Mouse (Mus musculus): ENCODE data around the gene Pramel3. TPM values are rescaled to one million over a fixed set of nuclear protein-coding genes. Genes with fewer than 3 reads are reported as not detected.
A peak's percentile ranks its signal among the peaks of the same experiment; 100 is the strongest.
"Not testable (repeated sequence)": the region's sequence is repeated elsewhere in the genome, so short reads cannot be mapped to it uniquely, and the experiment has no call there.

Gene Pramel3
- total RNA-seq (2017): not detected in 2 replicates

- ATAC-seq (ENCODE audit: extremely low read depth, insufficient number of reproducible peaks, low FRiP score, poor library complexity, severe bottlenecking): not testable (repeated sequence)
Observed at GRCm38 (mm10) chrX:135302007-135302406, at the start of gene Pramel3. Gene Pramel3, plus strand, starts transcription at chrX:135302307.

GRCm38 (mm10) chrX:135360685-135361084 lies 58.6 kb downstream of the Pramel3 start:
- ATAC-seq (ENCODE audit: extremely low read depth, insufficient number of reproducible peaks, low FRiP score, poor library complexity, severe bottlenecking): not testable (repeated sequence)

GRCm38 (mm10) chrX:135361943-135362342 lies 59.8 kb downstream of the Pramel3 start:
- ATAC-seq (ENCODE audit: extremely low read depth, insufficient number of reproducible peaks, low FRiP score, poor library complexity, severe bottlenecking): 0 out of 2 replicates have a peak, but pooled peaks have one; percentile 41

Other genes starting within 250 kb of the Pramel3 start
- not detected in 2 replicates for gene Gm15023, start 124.7 kb upstream of the Pramel3 start, total RNA-seq (2017)
- gene Tceal6, start 91.6 kb upstream of the Pramel3 start, total RNA-seq (2017): not detected in 2 replicates
- gene Gm5128, start 71.0 kb downstream of the Pramel3 start, total RNA-seq (2017): not detected in 2 replicates
- not detected in 2 replicates for gene Gm7903, start 131.5 kb downstream of the Pramel3 start, total RNA-seq (2017)
- not detected in 2 replicates for gene AV320801, start 192.3 kb downstream of the Pramel3 start, total RNA-seq (2017)